Mouse (Mus musculus): ENCODE results near the gene Ctsz. TPM values are rescaled to one million over a fixed set of nuclear protein-coding genes. Genes with fewer than 3 reads are reported as not detected.

The Ctsz gene
- polyA plus RNA-seq, 1 experiment from 2014 or later: 217 TPM

Other genes starting within 250 kb of the Ctsz start
- 2,028 and 2,095 TPM in 2 replicates for gene Gnas, start 154.7 kb downstream of the Ctsz start, polyA plus RNA-seq (2015; fragmentation: Nextera tagmentation; extraction: Ambion mirVana)
- 25.3 and 26.4 TPM in 2 replicates for gene Gm20721, start 92.3 kb downstream of the Ctsz start, polyA plus RNA-seq (2015; fragmentation: Nextera tagmentation; extraction: Ambion mirVana)
- gene Nelfcd, start 23.2 kb downstream of the Ctsz start, polyA plus RNA-seq (2015; fragmentation: Nextera tagmentation; extraction: Ambion mirVana): 128 and 138 TPM in 2 replicates
- gene Tubb1, start 11.7 kb upstream of the Ctsz start, polyA plus RNA-seq (2015; fragmentation: Nextera tagmentation; extraction: Ambion mirVana): 6.6 and 7.9 TPM in 2 replicates
- 761 and 785 TPM in 2 replicates for gene Atp5e, start 25.1 kb upstream of the Ctsz start, polyA plus RNA-seq (2015; fragmentation: Nextera tagmentation; extraction: Ambion mirVana)
- gene Prelid3b, start 34.0 kb upstream of the Ctsz start, polyA plus RNA-seq (2015; fragmentation: Nextera tagmentation; extraction: Ambion mirVana): 116 TPM in 2 replicates
- gene Zfp831, start 204.5 kb upstream of the Ctsz start, polyA plus RNA-seq (2015; fragmentation: Nextera tagmentation; extraction: Ambion mirVana): 0.02 and 0.03 TPM in 2 replicates

Data from lung, embryonic 15.5 days (tissue).